ENCODE assay signal across 34 mouse cellular contexts in genomic region chr10:61203930-61204329, GRCm38 (mm10). TPM values are rescaled to one million over a fixed set of nuclear protein-coding genes. Genes with fewer than 3 reads are reported as not detected.
"Had no signal": no experiment of that assay in that cellular context is flagged by ENCODE, and none has a peak within 500 bp of the region (broad histone marks: within the 10 kb centered on the region; RNA-seq: fewer than 3 reads in every experiment).

No protein-coding gene starts in this region.

- H3K4me1 ChIP-seq: embryonic facial prominence, embryonic 12.5 days; forebrain, embryonic 13.5 days; forebrain, embryonic 15.5 days had no signal

- H3K4me2 ChIP-seq: embryonic facial prominence, embryonic 12.5 days; embryonic facial prominence, embryonic 13.5 days; embryonic facial prominence, embryonic 15.5 days; forebrain, embryonic 12.5 days; forebrain, embryonic 13.5 days; forebrain, embryonic 15.5 days had no signal

- H3K27ac ChIP-seq: embryonic facial prominence, embryonic 10.5 days; embryonic facial prominence, embryonic 12.5 days; embryonic facial prominence, embryonic 13.5 days; embryonic facial prominence, embryonic 15.5 days; forebrain, embryonic 10.5 days; forebrain, embryonic 12.5 days; forebrain, embryonic 13.5 days; forebrain, embryonic 15.5 days; gastrocnemius, adult 2 months; heart, adult 2 months had no signal

- H3K9ac ChIP-seq: embryonic facial prominence, embryonic 12.5 days; embryonic facial prominence, embryonic 13.5 days; embryonic facial prominence, embryonic 15.5 days; forebrain, embryonic 12.5 days; forebrain, embryonic 13.5 days; forebrain, embryonic 15.5 days; forebrain, postnatal 0 days had no signal

- ATAC-seq: forebrain, embryonic 13.5 days; forebrain, embryonic 14.5 days; forebrain, embryonic 15.5 days; forebrain, embryonic 16.5 days; forebrain, postnatal 0 days had no signal

- H3K9me3 ChIP-seq: embryonic facial prominence, embryonic 10.5 days; embryonic facial prominence, embryonic 12.5 days; embryonic facial prominence, embryonic 13.5 days; embryonic facial prominence, embryonic 15.5 days; forebrain, embryonic 10.5 days; forebrain, embryonic 12.5 days; forebrain, embryonic 13.5 days; forebrain, embryonic 15.5 days had no signal

- H3K36me3 ChIP-seq: embryonic facial prominence, embryonic 10.5 days; embryonic facial prominence, embryonic 12.5 days; embryonic facial prominence, embryonic 13.5 days; embryonic facial prominence, embryonic 15.5 days; forebrain, embryonic 10.5 days; forebrain, embryonic 12.5 days; forebrain, embryonic 15.5 days had no signal

- H3K27me3 ChIP-seq: embryonic facial prominence, embryonic 12.5 days; embryonic facial prominence, embryonic 13.5 days; embryonic facial prominence, embryonic 15.5 days; forebrain, embryonic 12.5 days; forebrain, embryonic 13.5 days; forebrain, embryonic 15.5 days had no signal

- H3K4me3 ChIP-seq: embryonic facial prominence, embryonic 10.5 days; embryonic facial prominence, embryonic 12.5 days; embryonic facial prominence, embryonic 13.5 days; embryonic facial prominence, embryonic 15.5 days; erythroblast, embryonic 14.5 days; forebrain, embryonic 10.5 days; forebrain, embryonic 12.5 days; forebrain, embryonic 13.5 days; forebrain, embryonic 15.5 days; gastrocnemius, adult 2 months; heart, adult 2 months had no signal

- DNase-seq: cerebellum, adult 8-10 months; cerebellum, adult 9-10 months; cerebellum, adult 9-11 months; cerebellum, postnatal 10 days; cerebellum, postnatal 14 days; cerebellum, postnatal 25 days; cerebellum, postnatal 36 days; embryo, embryonic 11 days; forebrain, postnatal 0 days; gastrocnemius, adult 2 months; gastrocnemius, postnatal 10 days; gastrocnemius, postnatal 14 days; gastrocnemius, postnatal 25 days; heart, adult 11 months; heart, adult 18-20 months; heart, adult 2 months had no signal

RNA-seq across cellular contexts. Expression of gene Tbata, which starts 32.2 kb away (rescaled TPM):
- total RNA-seq: common myeloid progenitor, adult 5-6 weeks; gastrocnemius, adult 18-20 months; gastrocnemius, adult 2 months; gastrocnemius, adult 8-10 months; gastrocnemius, postnatal 10 days; gastrocnemius, postnatal 14 days; gastrocnemius, postnatal 25 days; gastrocnemius, postnatal 4 days; granulocyte monocyte progenitor cell, adult 5-6 weeks; heart, adult 18-20 months; heart, adult 2 months had no signal
- polyA plus RNA-seq: embryonic facial prominence, embryonic 11.5 days; embryonic facial prominence, embryonic 12.5 days; embryonic facial prominence, embryonic 13.5 days; erythroblast, embryonic 14.5 days; forebrain, embryonic 10.5 days; forebrain, embryonic 11.5 days had no signal
